Mouse (Mus musculus) brain, embryonic 14.5 days (tissue): ENCODE data around the gene Gm29866. TPM values are rescaled to one million over a fixed set of nuclear protein-coding genes. Genes with fewer than 3 reads are reported as not detected.
"Not testable (repeated sequence)": the region's sequence is repeated elsewhere in the genome, so short reads cannot be mapped to it uniquely, and the experiment has no call there.

Source experiments
- DNase-seq: peaks from one replicate; pipeline ENCODE4 v3.0.0-alpha.2; 2011; ENCODE audit warnings: low read depth
- polyA plus RNA-seq: library from polyadenylated mRNA; depleted of rRNA; stranded (reverse); fragments of >200 nt; gene quantifications from 2 replicates; pipeline ENCODE4 v1.2.3, GENCODE M21; 2012; rRNA removed

Gene Gm29866
- polyA plus RNA-seq, result not detected in 2 replicates

- not testable (repeated sequence) for DNase-seq
Measured at GRCm38 (mm10) chrY:20993557-20993956, at the start of gene Gm29866. Gene Gm29866, minus strand, starts transcription at chrY:20993657.

Other genes with a start within 250 kb of the Gm29866 start
- gene Gm20909, start 170.9 kb upstream of the Gm29866 start, polyA plus RNA-seq, result not detected in 2 replicates
- gene Gm20865, start 247.9 kb upstream of the Gm29866 start, polyA plus RNA-seq, result not detected in 2 replicates